In genomic region chr11:106730714-106731113, GRCm38 (mm10) we compare ENCODE assay signal across 13 mouse cellular contexts. TPM values are rescaled to one million over a fixed set of nuclear protein-coding genes. Genes with fewer than 3 reads are reported as not detected.
DNase-seq lines count a peak whose midpoint lies in the region; ATAC-seq and TF ChIP-seq lines count a peak whose summit lies in the region.
"Had no signal": no experiment of that assay in that cellular context is flagged by ENCODE, and none has a peak within 500 bp of the region (broad histone marks: within the 10 kb centered on the region; RNA-seq: fewer than 3 reads in every experiment).

No protein-coding gene starts in this region.

- H3K9ac ChIP-seq in kidney, postnatal 0 days (ENCODE audit: low read depth, low read length): no peak overlapping the region
- H3K9ac ChIP-seq: forebrain, embryonic 12.5 days had no signal

- H3K27me3 ChIP-seq in kidney, adult 2 months (replicated peaks; ENCODE audit: control insufficient read depth, insufficient read depth, low read length): no peaks in the 10 kb centered on the region
- H3K27me3 ChIP-seq in kidney, postnatal 0 days (ENCODE audit: insufficient read depth, low read length): no peaks in the 10 kb centered on the region
- H3K27me3 ChIP-seq in embryonic facial prominence, embryonic 10.5 days (replicated peaks; ENCODE audit: low read depth, poor library complexity, severe bottlenecking): no peaks in the 10 kb centered on the region
- H3K27me3 ChIP-seq: forebrain, embryonic 12.5 days had no signal

- ATAC-seq in kidney, postnatal 0 days (replicated peaks; ENCODE audit: low FRiP score, low read depth): no peak

- H3K4me3 ChIP-seq in kidney, adult 2 months (ENCODE audit: insufficient read depth, low read depth, low read length): no peak overlapping the region
- H3K4me3 ChIP-seq in brown adipose tissue, adult 24 weeks (ENCODE audit: insufficient read depth, low read depth, low read length): no peak overlapping the region
- no peak overlapping the region for H3K4me3 ChIP-seq in kidney, postnatal 0 days (replicated peaks; ENCODE audit: low read depth, low read length)
- H3K4me3 ChIP-seq in embryonic facial prominence, embryonic 10.5 days: no peak overlapping the region
- H3K4me3 ChIP-seq: forebrain, embryonic 12.5 days had no signal

- WGBS in kidney, adult 2 months: 52% methylated on average over 4 of the region's 4 CpGs
- 33% methylated on average over 4 of the region's 4 CpGs for WGBS in kidney, postnatal 0 days
- 90% methylated on average over 4 of the region's 4 CpGs for WGBS in embryonic facial prominence, embryonic 10.5 days

- peak; percentile 10 for DNase-seq in adrenal gland, postnatal 14 days
- no peak for DNase-seq in adrenal gland, postnatal 36 days
- peak; percentile 61 for DNase-seq in kidney, adult 2 months
- no peak for DNase-seq in kidney, adult 18-20 months
- peak; percentile 61 for DNase-seq in kidney, postnatal 0 days (ENCODE audit: low spot score)
- DNase-seq in thymus, adult 18-20 months: no peak
- no peak for DNase-seq in embryonic facial prominence, embryonic 10.5 days (ENCODE audit: low spot score)
- DNase-seq: cerebellum, adult 11-12 months; right cerebral cortex, adult 18-20 months; spleen, adult 18-20 months had no signal

- no peak overlapping the region for H3K4me2 ChIP-seq in kidney, postnatal 0 days (ENCODE audit: low read length)
- H3K4me2 ChIP-seq: forebrain, embryonic 12.5 days had no signal

- TF ChIP-seq POLR2A in kidney, adult 2 months (IDR thresholded peaks at IDR 0.05; ENCODE audit: low read depth, low read length): no peak

- no peaks in the 10 kb centered on the region for H3K36me3 ChIP-seq in kidney, adult 2 months (ENCODE audit: control insufficient read depth, insufficient read depth, low read length)
- H3K36me3 ChIP-seq in kidney, postnatal 0 days (ENCODE audit: insufficient read depth, low read length): no peaks in the 10 kb centered on the region
- no peaks in the 10 kb centered on the region for H3K36me3 ChIP-seq in embryonic facial prominence, embryonic 10.5 days (replicated peaks)
- H3K36me3 ChIP-seq: forebrain, embryonic 12.5 days had no signal

- H3K27ac ChIP-seq in kidney, adult 2 months (ENCODE audit: insufficient read depth, low read depth, low read length): peak overlapping the region; percentile 78
- peak overlapping the region; percentile 92 for H3K27ac ChIP-seq in brown adipose tissue, adult 24 weeks (replicated peaks; ENCODE audit: low read depth, low read length)
- H3K27ac ChIP-seq in kidney, postnatal 0 days: peak overlapping the region; percentile 31; the same call in 1 of the 2 replicates
- no peak overlapping the region for H3K27ac ChIP-seq in embryonic facial prominence, embryonic 10.5 days (replicated peaks)
- H3K27ac ChIP-seq: forebrain, embryonic 12.5 days had no signal

- no peak for TF ChIP-seq CTCF in kidney, adult 2 months (conservative IDR thresholded peaks at IDR 0.05; ENCODE audit: insufficient read depth, insufficient read length, low read depth, low read length)
- no peak for TF ChIP-seq CTCF in kidney, postnatal 0 days (IDR thresholded peaks at IDR 0.05; ENCODE audit: low read depth)

- H3K9me3 ChIP-seq in kidney, postnatal 0 days (replicated peaks; ENCODE audit: low read length): 0 out of 2 replicates have a peak, but pooled peaks cover 3% of the 10 kb centered on the region
- H3K9me3 ChIP-seq in embryonic facial prominence, embryonic 10.5 days: no peaks in the 10 kb centered on the region; the same call in 1 of the 2 replicates
- H3K9me3 ChIP-seq: forebrain, embryonic 12.5 days had no signal

- no peaks in the 10 kb centered on the region for H3K4me1 ChIP-seq in kidney, adult 2 months (ENCODE audit: control insufficient read depth, insufficient read depth, low read length)
- H3K4me1 ChIP-seq in brown adipose tissue, adult 24 weeks (ENCODE audit: control insufficient read depth, insufficient read depth, insufficient read length, low read length): peaks cover 3% of the 10 kb centered on the region; the same call in 1 of the 2 replicates
- no peaks in the 10 kb centered on the region for H3K4me1 ChIP-seq in kidney, postnatal 0 days (replicated peaks; ENCODE audit: insufficient read depth, low read length)
- H3K4me1 ChIP-seq in embryonic facial prominence, embryonic 10.5 days: peaks cover 23% of the 10 kb centered on the region

RNA-seq across cellular contexts. Expression of gene Pecam1, which starts 19.7 kb away (rescaled TPM):
- 110 and 152 TPM in 2 replicates for total RNA-seq in adrenal gland, postnatal 14 days (2021)
- 10 to 100 TPM; 71.1 to 90.8 TPM for total RNA-seq in adrenal gland, postnatal 36 days (2021)
- polyA plus RNA-seq in kidney, adult 2 months (2012; rRNA removed): 56.8 and 60.4 TPM in 2 replicates
- 31.7 and 54.7 TPM in 2 replicates for polyA plus RNA-seq in brown adipose tissue, adult 24 weeks (2012; ENCODE audit: insufficient read depth, insufficient read length, missing spikeins)
- polyA plus RNA-seq in kidney, postnatal 0 days (2015; fragmentation: Nextera tagmentation; extraction: Ambion mirVana): 54.1 and 55.0 TPM in 2 replicates
- 17.3 and 20.8 TPM in 2 replicates for polyA plus RNA-seq in embryonic facial prominence, embryonic 10.5 days (2016; fragmentation: Nextera tagmentation; extraction: Ambion mirVana)

RNA-seq across cellular contexts. Expression of gene Milr1, which starts 20.3 kb away (rescaled TPM):
- 0.67 and 1.9 TPM in 2 replicates for total RNA-seq in adrenal gland, postnatal 14 days (2021)
- 1 to 10 TPM; 1.7 to 2.1 TPM for total RNA-seq in adrenal gland, postnatal 36 days (2021)
- 0.27 and 0.66 TPM in 2 replicates for polyA plus RNA-seq in kidney, adult 2 months (2012; rRNA removed)
- polyA plus RNA-seq in brown adipose tissue, adult 24 weeks (2012; ENCODE audit: insufficient read depth, insufficient read length, missing spikeins): 0.95 TPM in 1 of 2 replicates, not detected in the other
- 0.78 and 0.89 TPM in 2 replicates for polyA plus RNA-seq in kidney, postnatal 0 days (2015; fragmentation: Nextera tagmentation; extraction: Ambion mirVana)
- 0.59 and 1.1 TPM in 2 replicates for polyA plus RNA-seq in embryonic facial prominence, embryonic 10.5 days (2016; fragmentation: Nextera tagmentation; extraction: Ambion mirVana)
- total RNA-seq: midbrain, postnatal 0 days had no signal

RNA-seq across cellular contexts. Expression of gene Polg2, which starts 48.6 kb away (rescaled TPM):
- total RNA-seq in adrenal gland, postnatal 14 days (2021): 6.6 and 7.3 TPM in 2 replicates
- total RNA-seq in adrenal gland, postnatal 36 days (2021): 1 to 10 TPM; 3.9 to 7.5 TPM
- polyA plus RNA-seq in kidney, adult 2 months (2012; rRNA removed): 6.3 and 7.2 TPM in 2 replicates
- polyA plus RNA-seq in brown adipose tissue, adult 24 weeks (2012; ENCODE audit: insufficient read depth, insufficient read length, missing spikeins): 4.6 and 5.1 TPM in 2 replicates
- 11.1 and 11.9 TPM in 2 replicates for polyA plus RNA-seq in kidney, postnatal 0 days (2015; fragmentation: Nextera tagmentation; extraction: Ambion mirVana)
- polyA plus RNA-seq in embryonic facial prominence, embryonic 10.5 days (2016; fragmentation: Nextera tagmentation; extraction: Ambion mirVana): 9.9 and 11.2 TPM in 2 replicates

RNA-seq across cellular contexts. Expression of gene Ddx5, which starts 58.3 kb away (rescaled TPM):
- total RNA-seq in adrenal gland, postnatal 14 days (2021): 755 and 762 TPM in 2 replicates
- 100 to 1,000 TPM; 752 to 850 TPM for total RNA-seq in adrenal gland, postnatal 36 days (2021)
- 253 and 261 TPM in 2 replicates for polyA plus RNA-seq in kidney, adult 2 months (2012; rRNA removed)
- polyA plus RNA-seq in brown adipose tissue, adult 24 weeks (2012; ENCODE audit: insufficient read depth, insufficient read length, missing spikeins): 337 and 404 TPM in 2 replicates
- polyA plus RNA-seq in kidney, postnatal 0 days (2015; fragmentation: Nextera tagmentation; extraction: Ambion mirVana): 297 and 309 TPM in 2 replicates
- 312 and 326 TPM in 2 replicates for polyA plus RNA-seq in embryonic facial prominence, embryonic 10.5 days (2016; fragmentation: Nextera tagmentation; extraction: Ambion mirVana)

RNA-seq across cellular contexts. Expression of gene Cep95, which starts 58.3 kb away (rescaled TPM):
- 12.2 and 13.2 TPM in 2 replicates for total RNA-seq in adrenal gland, postnatal 14 days (2021)
- total RNA-seq in adrenal gland, postnatal 36 days (2021): 10 to 100 TPM in 1 of 2 experiments, 1 to 10 TPM in 1; 6.5 to 10.9 TPM
- 2.2 and 3.6 TPM in 2 replicates for polyA plus RNA-seq in kidney, adult 2 months (2012; rRNA removed)
- 3.4 and 13.9 TPM in 2 replicates for polyA plus RNA-seq in brown adipose tissue, adult 24 weeks (2012; ENCODE audit: insufficient read depth, insufficient read length, missing spikeins)
- polyA plus RNA-seq in kidney, postnatal 0 days (2015; fragmentation: Nextera tagmentation; extraction: Ambion mirVana): 12.7 and 13.8 TPM in 2 replicates
- 17.6 and 19.7 TPM in 2 replicates for polyA plus RNA-seq in embryonic facial prominence, embryonic 10.5 days (2016; fragmentation: Nextera tagmentation; extraction: Ambion mirVana)

Comparison
In these comparisons a context has a peak if more than half of its experiments do, and no peak if none do; other contexts are left out.
1. DNase-seq: peak in adrenal gland, postnatal 14 days (single experiment), kidney, adult 2 months (single experiment) and kidney, postnatal 0 days (single experiment); none in adrenal gland, postnatal 36 days (0 of 2), kidney, adult 18-20 months (single experiment), thymus, adult 18-20 months (0 of 2) and embryonic facial prominence, embryonic 10.5 days (single experiment).